Mouse (Mus musculus): ENCODE data around the gene Kcnh5. TPM values are rescaled to one million over a fixed set of nuclear protein-coding genes. Genes with fewer than 3 reads are reported as not detected.

The Kcnh5 gene
- polyA plus RNA-seq, 1 experiment from 2014 or later, result 1.2 TPM

- no peak overlapping the region for H3K9ac ChIP-seq
- no peak overlapping the region for H3K27ac ChIP-seq
- H3K36me3 ChIP-seq (replicated peaks), result no peaks in the 10 kb centered on the region
- ATAC-seq (ENCODE audit: low FRiP score), result no peak
- no peaks in the 10 kb centered on the region for H3K4me1 ChIP-seq
- H3K4me2 ChIP-seq, result no peak overlapping the region
- H3K4me3 ChIP-seq (replicated peaks), result no peak overlapping the region
- whole genome bisulfite sequencing, result 78% methylated on average over 5 of the region's 5 CpGs
- H3K27me3 ChIP-seq, result no peaks in the 10 kb centered on the region
- no peaks in the 10 kb centered on the region for H3K9me3 ChIP-seq
These were observed 100.0 kb downstream of the Kcnh5 start for GRCm38 (mm10) chr12:75077175-75077574.

DNA sequence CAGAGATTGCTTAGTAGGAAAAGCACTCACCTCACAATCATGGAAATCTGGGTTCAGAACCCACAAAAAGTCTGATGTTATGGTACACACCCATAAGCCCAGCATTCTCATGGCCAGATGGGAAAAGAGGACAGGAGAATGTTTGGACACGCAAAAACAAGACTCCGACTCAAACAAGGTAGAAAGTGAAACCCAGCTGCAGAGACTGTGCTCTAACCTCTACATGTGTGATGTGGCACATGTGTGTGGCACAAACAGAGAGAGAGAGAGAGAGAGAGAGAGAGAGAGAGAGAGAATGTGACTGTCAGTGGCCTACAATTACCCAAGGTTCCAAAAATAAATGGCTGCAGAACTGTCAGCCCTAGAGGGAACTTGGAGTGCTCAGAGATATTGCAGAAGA lies 106.1 kb downstream of the Kcnh5 start:
- WGBS, result 91% methylated on average over 2 of the region's 2 CpGs
- H3K4me1 ChIP-seq, result no peaks in the 10 kb centered on the region
- no peak for ATAC-seq (ENCODE audit: low FRiP score)
- no peaks in the 10 kb centered on the region for H3K27me3 ChIP-seq
- H3K9me3 ChIP-seq, result no peaks in the 10 kb centered on the region
- no peak overlapping the region for H3K4me3 ChIP-seq (replicated peaks)
- H3K4me2 ChIP-seq, result no peak overlapping the region
- H3K36me3 ChIP-seq (replicated peaks), result no peaks in the 10 kb centered on the region
- H3K27ac ChIP-seq, result no peak overlapping the region
- no peak overlapping the region for H3K9ac ChIP-seq

DNA sequence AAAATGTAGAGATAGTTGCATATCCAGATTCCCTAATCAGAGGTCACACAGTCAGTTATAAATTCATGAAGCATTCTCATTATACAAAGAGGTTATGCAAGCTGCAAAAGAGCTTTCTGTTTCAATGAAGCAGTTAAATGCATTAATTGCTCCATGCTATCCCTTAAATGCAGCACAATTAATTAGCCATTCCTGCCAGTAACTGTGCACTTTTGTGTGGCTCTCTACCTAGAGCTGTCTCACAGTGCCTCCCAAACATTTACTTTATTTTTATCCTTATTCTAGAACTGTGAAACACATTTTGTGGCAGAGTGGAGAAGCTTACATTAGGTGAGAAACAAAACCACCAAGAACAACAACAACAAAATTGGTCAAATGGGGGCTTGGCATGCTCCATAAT lies 114.6 kb downstream of the Kcnh5 start:
- H3K9me3 ChIP-seq, result no peaks in the 10 kb centered on the region
- H3K4me2 ChIP-seq, result no peak overlapping the region
- no peak overlapping the region for H3K9ac ChIP-seq
- H3K4me3 ChIP-seq (replicated peaks), result no peak overlapping the region
- no peaks in the 10 kb centered on the region for H3K27me3 ChIP-seq
- H3K4me1 ChIP-seq, result peaks cover 12% of the 10 kb centered on the region
- H3K27ac ChIP-seq, result no peak overlapping the region
- H3K36me3 ChIP-seq (replicated peaks), result no peaks in the 10 kb centered on the region
- peak; percentile 72; the same call in 1 of the 2 replicates for ATAC-seq (ENCODE audit: low FRiP score)

DNA sequence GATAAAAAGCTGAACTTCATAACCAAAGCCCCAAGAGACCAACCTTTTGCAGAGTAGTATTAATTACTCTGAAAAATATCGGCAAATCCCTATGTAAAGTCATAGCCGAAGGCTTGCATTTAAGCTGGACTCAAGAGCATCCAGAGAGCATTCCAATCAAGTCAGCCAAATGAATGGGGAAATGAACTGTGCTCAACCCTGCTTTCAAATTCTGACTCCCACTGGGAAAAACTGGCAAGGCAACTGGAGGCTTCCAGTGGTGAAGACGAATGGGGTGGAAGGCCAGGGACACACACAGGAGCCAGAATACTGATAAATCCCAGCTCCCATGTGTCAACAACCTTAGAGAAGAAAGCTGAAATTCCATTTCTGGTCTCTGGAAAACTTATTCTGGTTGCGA lies 115.4 kb downstream of the Kcnh5 start:
- Histone ChIP-seq H3K27ac (peak overlapping the region; percentile 27; the same call in 1 of the 2 replicates), H3K4me1 (peaks cover 12% of the 10 kb centered on the region)

DNA sequence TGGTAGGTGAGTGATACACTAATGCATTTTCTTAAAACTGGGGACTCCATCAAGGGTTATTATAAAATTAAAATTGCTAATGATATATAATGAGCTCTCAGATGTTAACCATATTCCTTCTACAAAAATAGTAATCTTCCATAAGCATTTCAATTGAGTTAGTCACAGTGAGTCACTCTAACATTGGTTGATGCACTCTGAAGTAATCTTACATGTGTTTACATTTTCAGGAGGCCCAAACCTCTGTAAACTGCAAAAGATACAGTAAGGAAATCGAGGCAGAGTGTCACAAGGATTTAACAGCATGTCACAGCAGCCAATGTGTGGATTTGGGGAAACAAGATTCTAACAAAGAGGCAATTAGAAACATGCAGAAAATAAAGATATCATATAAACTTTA lies 123.4 kb downstream of the Kcnh5 start:
- no peaks in the 10 kb centered on the region for H3K9me3 ChIP-seq
- no peak overlapping the region for H3K4me3 ChIP-seq (replicated peaks)
- H3K4me2 ChIP-seq, result no peak overlapping the region
- H3K36me3 ChIP-seq (replicated peaks), result no peaks in the 10 kb centered on the region
- H3K9ac ChIP-seq, result no peak overlapping the region
- WGBS, result 79% methylated on average over 1 of the region's 1 CpGs
- no peaks in the 10 kb centered on the region; the same call in 1 of the 2 replicates for H3K4me1 ChIP-seq
- H3K27me3 ChIP-seq, result no peaks in the 10 kb centered on the region
- no peak overlapping the region for H3K27ac ChIP-seq
- ATAC-seq (ENCODE audit: low FRiP score), result no peak

More for the DNA sequence above, 115.4 kb downstream of the Kcnh5 start:
- 35% methylated on average over 4 of the region's 4 CpGs for WGBS
- no peak overlapping the region for H3K4me2 ChIP-seq
- H3K9me3 ChIP-seq, result no peaks in the 10 kb centered on the region
- H3K36me3 ChIP-seq (replicated peaks), result no peaks in the 10 kb centered on the region
- H3K27me3 ChIP-seq, result no peaks in the 10 kb centered on the region
- no peak overlapping the region for H3K9ac ChIP-seq
- H3K4me3 ChIP-seq (replicated peaks), result no peak overlapping the region
- ATAC-seq (ENCODE audit: low FRiP score), result peak; percentile 39; the same call in 1 of the 2 replicates

DNA sequence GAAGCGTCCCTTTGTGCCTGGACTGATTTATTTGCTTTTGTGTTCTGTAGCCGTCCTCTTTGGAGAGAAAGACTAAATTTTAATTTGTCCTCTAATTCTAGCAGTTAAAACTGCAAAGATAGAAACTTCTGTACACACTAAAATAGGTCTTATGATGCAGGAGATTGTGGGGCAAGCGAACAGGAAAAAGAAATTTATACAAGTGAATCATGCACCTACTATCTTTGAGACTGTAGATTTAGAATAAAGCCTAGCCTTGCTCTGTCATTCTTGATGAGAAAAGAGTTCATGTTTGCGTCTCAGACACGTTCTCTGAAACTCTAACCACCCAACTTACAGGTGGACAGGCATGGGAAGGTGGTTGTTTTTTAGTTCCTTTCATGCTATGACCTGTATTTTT lies 140.4 kb downstream of the Kcnh5 start:
- no peak for ATAC-seq (ENCODE audit: low FRiP score)
- Histone ChIP-seq H3K9ac (no peak overlapping the region), H3K36me3 (replicated peaks) (no peaks in the 10 kb centered on the region), H3K27ac (no peak overlapping the region), H3K4me2 (no peak overlapping the region), H3K27me3 (no peaks in the 10 kb centered on the region), H3K4me1 (no peaks in the 10 kb centered on the region), H3K9me3 (no peaks in the 10 kb centered on the region), H3K4me3 (replicated peaks) (no peak overlapping the region)
- 84% methylated on average over 5 of the region's 5 CpGs for WGBS

GRCm38 (mm10) chr12:75031970-75032864 lies 144.9 kb downstream of the Kcnh5 start:
- Histone ChIP-seq H3K4me2 (no peak overlapping the region), H3K9ac (no peak overlapping the region), H3K27ac (no peak overlapping the region), H3K4me3 (replicated peaks) (no peak overlapping the region), H3K9me3 (no peaks in the 10 kb centered on the region), H3K27me3 (no peaks in the 10 kb centered on the region), H3K4me1 (no peaks in the 10 kb centered on the region), H3K36me3 (replicated peaks) (no peaks in the 10 kb centered on the region)
- no peak for ATAC-seq (ENCODE audit: low FRiP score)
- 68% methylated on average over 8 of the region's 8 CpGs for WGBS

DNA sequence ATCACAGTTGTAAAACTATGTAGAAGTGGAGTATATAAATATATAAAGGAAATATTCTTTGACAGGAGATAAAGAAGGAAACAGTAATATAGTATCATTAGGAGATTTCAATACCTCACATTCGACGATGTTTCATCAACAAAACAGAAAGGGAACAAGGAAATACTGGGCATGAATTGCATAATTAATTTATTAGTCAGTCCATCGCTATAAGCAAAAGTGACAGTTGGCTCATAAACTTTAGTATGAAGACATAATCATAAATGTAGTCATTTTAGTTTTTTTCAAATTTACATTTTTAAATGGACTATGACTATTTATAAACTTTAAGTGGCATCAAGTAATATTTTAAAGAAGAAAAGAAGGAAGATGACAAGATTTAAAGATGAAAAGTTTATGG lies 205.9 kb downstream of the Kcnh5 start:
- Histone ChIP-seq H3K36me3 (replicated peaks) (no peaks in the 10 kb centered on the region), H3K9me3 (no peaks in the 10 kb centered on the region), H3K9ac (no peak overlapping the region), H3K4me1 (no peaks in the 10 kb centered on the region), H3K27me3 (no peaks in the 10 kb centered on the region), H3K4me2 (no peak overlapping the region), H3K4me3 (replicated peaks) (no peak overlapping the region), H3K27ac (no peak overlapping the region)
- ATAC-seq (ENCODE audit: low FRiP score), result no peak
- WGBS, result 91% methylated on average over 3 of the region's 3 CpGs

DNA sequence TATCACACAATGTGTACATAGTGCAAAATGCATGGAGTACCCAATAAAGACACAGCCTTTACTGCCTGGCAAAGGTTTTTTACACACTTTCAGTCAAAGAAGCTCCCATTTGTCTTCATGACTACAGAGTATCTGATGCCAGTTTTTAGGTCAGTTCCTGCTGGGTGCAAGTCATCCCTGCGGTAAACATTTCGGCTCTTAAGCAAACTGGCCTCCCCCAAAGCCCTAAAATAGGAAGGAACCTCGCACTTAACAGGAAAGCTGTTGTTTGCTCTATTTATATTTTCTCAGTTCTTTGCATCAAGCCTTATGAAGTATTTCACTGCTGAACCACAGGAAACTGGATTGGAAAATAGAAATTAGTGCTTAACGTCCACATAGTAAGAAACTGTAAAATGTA lies 207.7 kb downstream of the Kcnh5 start:
- WGBS, result 87% methylated on average over 4 of the region's 4 CpGs
- no peak overlapping the region for H3K27ac ChIP-seq
- H3K36me3 ChIP-seq (replicated peaks), result no peaks in the 10 kb centered on the region
- no peaks in the 10 kb centered on the region for H3K27me3 ChIP-seq
- no peak overlapping the region for H3K9ac ChIP-seq
- no peak overlapping the region for H3K4me2 ChIP-seq
- no peaks in the 10 kb centered on the region for H3K4me1 ChIP-seq
- H3K4me3 ChIP-seq (replicated peaks), result no peak overlapping the region
- ATAC-seq (ENCODE audit: low FRiP score), result no peak
- H3K9me3 ChIP-seq, result no peaks in the 10 kb centered on the region

- Histone ChIP-seq H3K4me3 (replicated peaks) (no peak overlapping the region), H3K27ac (no peak overlapping the region), H3K4me2 (no peak overlapping the region), H3K9me3 (no peaks in the 10 kb centered on the region), H3K36me3 (replicated peaks) (no peaks in the 10 kb centered on the region), H3K4me1 (no peaks in the 10 kb centered on the region), H3K27me3 (no peaks in the 10 kb centered on the region), H3K9ac (no peak overlapping the region)
- ATAC-seq (ENCODE audit: low FRiP score), result no peak
- 46% methylated on average over 2 of the region's 2 CpGs for WGBS
These were observed 210.9 kb downstream of the Kcnh5 start for GRCm38 (mm10) chr12:74966266-74966665.

GRCm38 (mm10) chr12:74952661-74953060 lies 224.5 kb downstream of the Kcnh5 start:
- Histone ChIP-seq H3K9me3 (no peaks in the 10 kb centered on the region), H3K4me1 (peaks cover 5% of the 10 kb centered on the region; the same call in 1 of the 2 replicates), H3K27me3 (no peaks in the 10 kb centered on the region), H3K27ac (no peak overlapping the region), H3K36me3 (replicated peaks) (no peaks in the 10 kb centered on the region), H3K9ac (no peak overlapping the region), H3K4me3 (replicated peaks) (no peak overlapping the region), H3K4me2 (no peak overlapping the region)
- WGBS, result 62% methylated on average over 2 of the region's 2 CpGs
- no peak for ATAC-seq (ENCODE audit: low FRiP score)

DNA sequence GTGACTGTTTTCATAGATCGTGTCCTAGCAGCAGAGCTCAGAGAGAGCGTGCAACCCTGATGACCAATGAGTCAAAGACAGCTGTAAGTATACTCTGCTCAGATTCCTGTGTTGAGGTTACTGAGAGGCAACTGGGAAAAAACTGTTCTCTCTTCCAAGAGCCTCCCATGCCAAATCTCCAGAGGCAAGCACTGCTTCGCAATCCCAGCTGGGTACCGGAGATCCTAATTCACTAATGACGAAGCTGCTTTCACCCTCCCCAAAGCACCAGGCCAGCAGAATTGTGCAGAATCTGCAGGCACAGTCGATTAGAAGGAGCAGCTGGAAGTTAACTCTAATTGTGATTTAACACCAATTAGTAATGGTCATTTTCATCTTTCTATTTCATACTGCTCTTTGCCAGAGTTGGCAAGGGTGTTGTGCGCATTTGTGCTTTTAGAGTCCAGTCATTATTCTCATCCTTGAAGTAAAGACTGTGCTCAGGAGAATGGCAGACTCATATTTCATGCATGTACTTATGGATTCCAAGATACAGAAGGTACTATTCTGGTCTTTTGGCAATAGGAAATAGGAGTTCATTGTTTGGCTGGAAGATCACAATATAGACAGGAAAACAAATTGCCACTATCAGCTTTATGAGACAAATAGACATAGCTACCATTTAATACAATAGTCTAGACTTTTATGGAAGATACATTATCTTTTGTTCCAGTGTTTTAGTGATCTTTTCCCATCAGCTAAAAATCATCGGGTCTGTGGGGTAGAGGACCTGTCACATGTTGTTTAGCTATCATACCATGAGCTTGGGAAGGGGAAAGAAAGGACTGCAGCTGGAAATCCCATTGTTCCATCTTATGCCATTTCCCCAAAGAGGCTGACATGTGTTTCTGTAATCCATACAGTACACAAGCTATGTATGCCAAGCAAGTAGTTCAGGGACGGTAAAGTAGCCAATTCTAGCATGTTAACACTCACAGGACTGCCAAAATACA lies 225.7 kb downstream of the Kcnh5 start:
- 60% methylated on average over 9 of the region's 9 CpGs for WGBS
- no peaks in the 10 kb centered on the region for H3K36me3 ChIP-seq (replicated peaks)
- ATAC-seq (ENCODE audit: low FRiP score), result no peak
- peaks cover 5% of the 10 kb centered on the region; the same call in 1 of the 2 replicates for H3K4me1 ChIP-seq
- H3K4me3 ChIP-seq (replicated peaks), result no peak overlapping the region
- H3K27ac ChIP-seq, result no peak overlapping the region
- H3K9me3 ChIP-seq, result no peaks in the 10 kb centered on the region
- H3K27me3 ChIP-seq, result no peaks in the 10 kb centered on the region
- H3K4me2 ChIP-seq, result no peak overlapping the region
- H3K9ac ChIP-seq, result no peak overlapping the region

Data from forebrain, embryonic 12.5 days (tissue).